Mouse (Mus musculus): ENCODE data around the gene Sft2d1.
"Not testable (repeated sequence)": the region's sequence is repeated elsewhere in the genome, so short reads cannot be mapped to it uniquely, and the experiment has no call there.

Gene Sft2d1

DNA sequence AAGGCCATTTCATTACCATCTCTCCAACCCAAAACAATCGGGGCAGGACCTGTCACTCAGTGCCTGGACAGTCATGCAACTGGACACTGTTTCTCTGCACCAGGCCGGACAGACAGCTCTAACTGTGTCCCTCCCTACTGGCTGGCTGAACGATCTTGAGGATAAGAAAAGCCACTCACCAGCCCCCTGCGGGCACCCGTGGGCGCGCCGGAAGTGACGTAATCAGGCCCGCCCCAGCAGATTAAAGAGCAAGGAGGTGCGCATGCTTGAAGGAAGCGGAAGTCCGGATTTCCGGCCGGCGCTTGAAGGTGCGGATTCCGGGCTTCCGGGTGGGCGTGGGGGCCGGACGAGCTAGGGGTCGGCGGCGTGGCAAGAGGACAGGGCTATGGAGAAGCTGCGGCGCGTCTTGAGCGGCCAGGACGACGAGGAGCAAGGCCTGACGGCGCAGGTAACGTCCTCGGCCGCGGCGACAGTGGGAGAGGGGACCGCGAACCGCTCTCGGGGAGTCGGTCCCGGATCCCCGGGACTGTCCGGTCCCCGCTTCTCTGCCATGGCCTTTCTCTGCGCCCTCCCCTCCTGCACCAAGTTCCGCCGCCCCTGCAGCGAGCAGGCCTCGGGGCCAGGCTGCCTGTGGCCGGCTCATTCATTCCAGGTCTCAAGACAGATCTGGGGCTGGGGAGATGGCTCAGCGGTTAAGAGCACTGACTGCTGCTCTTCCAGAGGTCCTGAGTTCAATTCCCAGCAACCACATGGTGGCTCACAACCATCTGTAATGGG is at the start of gene Sft2d1:
Gene Sft2d1 (plus strand): TSS at position 265 of the 777 bp plus-strand sequence.
- peak; percentile 86 to 93 for DNase-seq (ENCODE audit: low spot score in 2 of 2)

GRCm38 (mm10) chr17:8264638-8265037 is 46.3 kb upstream of the Sft2d1 start:
- not testable (repeated sequence) for DNase-seq (ENCODE audit: low spot score in 2 of 2)

DNA sequence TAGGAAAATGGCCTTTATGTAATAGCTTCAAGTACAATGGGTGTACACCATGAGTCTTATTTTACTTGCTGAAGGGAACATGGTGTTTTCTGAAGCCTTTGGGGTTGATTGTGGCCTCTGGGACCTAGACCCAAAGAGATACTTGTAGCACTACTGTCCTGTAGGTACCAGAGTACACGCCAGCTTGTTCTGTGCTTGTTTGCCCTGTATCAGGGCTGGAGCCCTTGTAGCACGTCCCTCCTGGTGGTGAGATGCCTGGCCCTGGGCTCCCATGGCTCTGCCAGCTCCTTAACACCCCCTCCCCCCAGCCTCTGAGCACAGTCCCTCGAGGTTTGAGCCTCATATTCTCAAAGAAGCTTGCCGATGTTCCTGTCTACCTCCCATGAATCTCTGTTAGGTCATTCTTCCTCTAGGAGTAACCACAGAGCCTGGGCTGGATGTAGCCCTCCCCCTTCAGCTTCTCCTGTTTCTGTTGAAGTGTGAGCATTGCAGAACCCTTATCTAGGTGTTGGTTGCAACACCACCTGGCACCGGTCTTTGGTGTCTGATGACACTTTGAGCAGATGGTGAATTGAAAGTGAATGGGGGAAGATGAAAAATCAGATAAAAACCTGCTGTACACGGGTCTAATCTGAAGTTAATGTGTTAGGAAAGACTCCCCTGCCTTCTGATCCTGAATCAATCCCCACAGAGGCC is 38.7 kb upstream of the Sft2d1 start:
- DNase-seq (ENCODE audit: low spot score in 2 of 2), result no peak

DNA sequence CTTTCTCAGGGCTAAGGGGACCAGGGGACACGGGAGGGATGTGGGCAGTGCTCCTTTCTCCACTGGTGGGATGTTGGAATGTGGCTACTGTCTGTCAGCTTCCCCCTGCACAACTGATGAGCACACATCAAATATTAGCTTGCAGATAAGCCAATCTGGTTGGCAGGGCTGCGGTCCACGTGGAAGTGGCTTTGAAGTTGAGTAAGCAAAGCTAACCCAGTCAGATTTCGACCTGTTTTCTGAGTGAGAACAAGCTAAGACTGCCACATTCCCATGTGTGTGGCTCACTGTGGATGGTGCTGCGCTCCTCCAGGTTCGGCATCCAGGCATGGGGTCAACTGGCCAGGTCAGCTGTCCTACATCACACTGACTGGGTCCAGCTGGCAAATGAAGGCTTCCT is 38.0 kb upstream of the Sft2d1 start:
- DNase-seq (ENCODE audit: low spot score in 2 of 2), result no peak

- DNase-seq (ENCODE audit: low spot score in 2 of 2), result no peak
Measured at GRCm38 (mm10) chr17:8276071-8276470, 34.8 kb upstream of the Sft2d1 start.

GRCm38 (mm10) chr17:8276680-8277079 is 34.2 kb upstream of the Sft2d1 start:
- DNase-seq (ENCODE audit: low spot score in 2 of 2), result no peak

- no peak for DNase-seq (ENCODE audit: low spot score in 2 of 2)
Measured at GRCm38 (mm10) chr17:8277266-8277665, 33.6 kb upstream of the Sft2d1 start.

DNA sequence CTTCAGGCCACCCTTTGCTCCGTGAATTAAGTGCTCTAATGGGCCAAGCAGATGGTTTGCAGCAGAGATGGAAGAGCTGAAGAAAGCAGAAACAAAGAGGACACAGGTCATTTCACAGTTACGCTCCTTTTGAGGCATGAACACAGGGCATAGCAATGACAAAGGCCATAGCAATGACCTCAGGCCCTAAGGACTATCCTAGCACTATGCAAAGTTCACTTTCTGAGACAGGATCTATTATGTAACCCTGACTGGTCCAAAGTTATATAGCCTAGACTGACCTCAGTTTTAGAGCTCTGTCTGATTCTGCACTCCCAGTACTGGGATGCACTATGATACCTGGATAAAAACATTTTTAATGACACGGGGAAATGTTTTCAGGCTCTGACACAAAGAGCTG is 32.5 kb upstream of the Sft2d1 start:
- no peak for DNase-seq (ENCODE audit: low spot score in 2 of 2)

- peak; percentile 12 to 39 for DNase-seq (ENCODE audit: low spot score in 2 of 2)
Measured at GRCm38 (mm10) chr17:8282821-8283525, 27.9 kb upstream of the Sft2d1 start, which contains the start of gene Mpc1. Gene Mpc1 (plus strand): TSS chr17:8282904.

DNA sequence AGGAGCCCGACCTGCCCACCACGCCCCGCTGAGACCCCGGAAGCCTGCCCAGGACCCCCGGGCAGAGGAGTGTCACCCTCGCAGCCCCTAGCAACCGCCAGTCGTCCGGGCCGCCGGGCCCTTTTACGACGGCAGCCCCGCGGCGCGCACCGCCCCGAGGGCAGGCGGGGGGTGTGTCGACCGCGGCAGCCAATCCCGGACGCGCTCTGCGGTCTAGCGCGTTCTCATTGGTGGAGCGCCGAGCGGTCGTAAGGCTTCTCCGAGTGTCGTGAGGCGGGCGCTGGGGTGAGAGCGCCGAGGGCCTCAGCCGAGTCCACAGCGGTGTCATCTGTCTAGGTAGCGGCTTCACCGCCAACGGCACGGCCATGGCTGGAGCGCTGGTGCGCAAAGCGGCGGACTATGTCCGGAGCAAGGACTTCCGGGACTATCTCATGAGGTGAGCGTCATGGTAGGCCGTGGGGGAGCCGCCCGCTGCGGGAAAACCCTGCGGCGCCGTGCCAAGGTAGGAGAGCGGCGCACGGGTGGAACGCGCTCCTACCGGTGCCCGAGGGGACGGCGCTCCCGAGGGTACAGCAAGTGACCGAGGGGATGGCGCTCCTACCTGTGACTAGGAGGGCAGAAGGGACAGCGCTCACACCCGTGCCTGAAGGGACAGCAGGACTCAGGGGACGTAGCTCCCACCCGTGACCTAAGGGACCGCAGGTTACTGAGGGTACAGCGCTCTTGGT is 27.2 kb upstream of the Sft2d1 start:
- peak; percentile 90 to 92 for DNase-seq (ENCODE audit: low spot score in 2 of 2)

DNA sequence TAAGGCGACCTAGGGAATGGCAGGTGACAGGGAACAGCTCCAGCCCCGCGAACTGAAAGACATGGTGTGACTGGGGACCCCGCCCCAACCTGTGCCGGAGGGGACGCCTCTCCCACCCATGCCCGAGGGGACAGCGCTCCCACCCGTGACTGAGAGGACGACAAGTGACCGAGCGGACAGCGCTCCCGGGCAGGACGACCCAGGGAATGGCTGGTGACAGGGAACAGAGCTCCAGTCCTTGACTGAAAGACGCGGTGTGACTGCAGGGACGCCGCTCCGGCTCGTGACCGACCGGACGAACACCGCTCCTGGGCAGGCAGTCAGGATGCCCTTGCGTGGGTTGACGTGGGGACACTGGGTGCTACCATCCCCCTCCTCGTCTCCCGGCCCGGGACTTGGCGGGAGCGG is 26.6 kb upstream of the Sft2d1 start:
- peak in 1 of 2 experiments; percentile 29 for DNase-seq (ENCODE audit: low spot score in 2 of 2)

DNA sequence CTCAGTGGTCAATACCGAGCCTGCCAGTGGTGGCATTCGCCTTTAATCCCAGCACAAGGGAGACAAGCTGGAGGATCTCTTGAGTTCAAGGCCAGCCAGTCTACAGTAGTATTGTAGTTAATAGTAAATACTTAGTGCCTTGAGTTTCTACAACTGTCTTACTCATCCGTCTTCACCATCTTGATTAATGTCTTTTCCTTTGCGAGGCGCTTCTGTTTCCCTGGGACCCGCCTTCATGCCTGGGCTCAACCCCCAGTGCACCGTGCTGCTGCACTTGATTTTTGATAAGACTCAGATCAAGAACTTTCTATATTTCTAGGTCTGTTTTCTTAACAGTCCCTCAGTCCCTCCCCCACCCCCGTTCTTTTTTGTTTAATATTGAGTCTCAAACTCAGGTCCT is 25.8 kb upstream of the Sft2d1 start:
- no peak for DNase-seq (ENCODE audit: low spot score in 2 of 2)

DNA sequence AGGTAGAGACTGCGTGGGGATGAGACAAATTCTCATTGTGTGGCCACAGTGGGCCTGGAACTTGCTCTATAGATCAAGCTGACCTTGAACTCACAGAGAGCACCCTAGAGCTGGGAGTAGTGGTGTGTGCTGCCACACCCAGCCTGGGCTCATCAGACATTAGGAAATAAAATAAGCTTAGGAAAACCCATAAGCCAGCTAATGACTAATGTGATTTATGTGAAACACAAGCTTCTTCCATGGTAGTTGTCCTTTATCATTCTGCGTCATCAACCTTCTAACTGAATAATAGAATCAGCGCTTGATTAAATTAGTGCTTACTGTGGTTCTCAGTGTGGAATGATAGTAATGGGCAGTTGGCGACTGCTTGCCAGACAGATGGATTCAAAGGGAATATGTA is 23.9 kb upstream of the Sft2d1 start:
- DNase-seq (ENCODE audit: low spot score in 2 of 2), result no peak

DNA sequence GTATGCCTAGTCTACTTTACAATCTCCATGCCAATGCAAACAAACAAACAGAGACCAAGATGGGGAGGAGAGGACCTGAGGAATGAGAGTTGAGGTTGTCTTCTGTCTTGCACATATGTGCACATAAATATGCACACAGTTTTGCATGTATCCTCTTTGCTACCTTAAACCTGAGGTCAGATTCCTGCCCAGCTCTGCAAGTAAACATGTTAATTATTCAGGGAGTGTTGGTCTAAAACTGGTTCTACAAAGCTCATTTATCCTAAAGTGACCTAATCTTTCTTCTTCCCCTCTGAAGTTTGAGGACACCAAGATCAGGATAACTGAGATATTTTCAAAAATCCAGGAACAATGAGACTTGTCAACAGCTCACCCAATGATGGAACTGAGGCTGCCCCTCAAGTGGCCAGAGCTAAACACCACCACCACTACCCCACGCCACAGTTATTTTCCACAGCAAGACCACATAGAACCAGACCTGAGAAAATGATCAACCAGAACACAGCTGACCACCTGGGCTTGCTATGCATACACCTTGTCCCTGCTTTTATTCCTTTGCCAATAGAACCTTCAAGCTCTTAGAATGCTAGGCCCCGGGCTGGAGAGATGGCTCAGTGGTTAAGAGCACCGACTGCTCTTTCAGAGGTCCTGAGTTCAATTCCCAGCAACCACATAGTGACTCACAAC is 20.8 kb upstream of the Sft2d1 start:
- DNase-seq (ENCODE audit: low spot score in 2 of 2), result no peak

DNA sequence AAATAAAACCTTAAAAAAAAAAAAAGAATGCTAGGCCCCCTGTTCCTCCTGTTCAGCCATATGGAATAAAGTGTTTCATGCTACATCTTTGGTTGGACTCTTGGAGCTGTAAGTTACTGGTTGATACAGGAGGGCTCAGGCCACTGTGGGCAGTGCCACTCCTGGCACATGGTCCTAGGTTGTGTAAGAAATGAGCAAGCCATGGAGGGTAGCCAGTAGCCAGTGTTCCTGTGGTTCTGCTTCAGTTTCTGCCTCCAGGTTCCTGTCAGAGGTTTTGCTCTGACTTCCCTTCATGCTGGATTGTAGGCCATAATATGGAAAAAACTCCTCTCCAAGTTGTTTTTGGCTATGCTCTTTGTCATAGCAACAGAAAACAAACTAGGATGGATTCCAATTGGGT is 20.2 kb upstream of the Sft2d1 start:
- no peak for DNase-seq (ENCODE audit: low spot score in 2 of 2)

DNA sequence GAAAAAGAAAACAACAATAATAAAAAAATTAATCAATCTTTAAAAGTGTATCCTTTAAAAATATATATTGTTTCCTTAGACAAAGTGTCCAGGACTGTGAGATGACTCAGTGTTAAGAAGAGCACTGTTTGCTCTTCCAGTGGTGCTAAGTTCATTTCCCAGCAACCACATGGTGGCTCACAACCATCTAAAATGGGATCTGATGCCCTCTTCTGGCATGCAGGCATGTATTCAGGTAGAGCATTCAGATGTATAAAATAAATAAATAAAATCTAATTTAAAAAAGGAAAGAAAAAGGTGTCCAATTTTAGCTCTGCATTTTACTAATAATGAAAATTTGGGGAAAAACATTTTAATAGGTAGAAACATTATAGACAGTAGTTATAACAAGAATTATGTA is 15.1 kb upstream of the Sft2d1 start:
- no peak for DNase-seq (ENCODE audit: low spot score in 2 of 2)

- no peak for DNase-seq (ENCODE audit: low spot score in 2 of 2)
Measured at GRCm38 (mm10) chr17:8296313-8296844, 14.5 kb upstream of the Sft2d1 start.

DNA sequence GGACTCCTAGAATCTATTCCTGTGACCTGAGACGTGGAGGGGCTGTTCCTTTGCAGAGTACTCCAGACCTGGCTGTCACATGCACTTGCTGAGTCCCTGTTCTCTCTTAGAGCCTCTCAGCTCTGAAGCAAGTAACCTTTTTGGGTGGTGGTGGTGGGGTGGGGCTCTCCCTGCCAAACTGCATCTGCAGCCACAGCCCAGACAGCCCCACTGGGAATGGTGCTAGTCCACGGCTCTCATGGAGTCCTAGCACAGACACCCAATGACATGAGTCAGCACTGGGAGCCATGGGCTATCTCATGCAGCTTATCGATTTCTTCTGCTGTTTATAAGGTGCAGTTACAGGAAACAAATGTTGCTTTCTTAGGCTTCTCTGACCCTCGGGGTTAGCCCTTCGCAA is 13.2 kb upstream of the Sft2d1 start:
- DNase-seq (ENCODE audit: low spot score in 2 of 2), result no peak

DNA sequence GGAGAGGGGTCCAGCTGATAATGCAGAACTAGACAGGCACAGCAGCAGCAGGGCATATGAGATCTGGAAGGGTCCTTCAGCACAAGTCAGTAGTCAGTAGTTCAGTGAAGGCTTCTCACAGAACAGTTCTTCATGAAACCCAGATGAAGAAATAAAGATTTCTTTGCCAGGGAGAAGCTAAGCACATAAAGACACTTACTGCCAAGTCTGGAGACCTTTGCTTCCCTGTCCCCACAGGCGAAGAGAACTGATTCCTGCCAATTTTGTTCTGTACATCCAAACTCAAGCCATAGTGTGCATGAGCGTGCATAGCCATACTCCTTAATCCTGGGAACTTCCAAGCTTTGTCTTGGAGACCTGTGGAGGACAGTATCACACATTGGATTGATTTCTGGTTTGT is 12.6 kb upstream of the Sft2d1 start:
- no peak for DNase-seq (ENCODE audit: low spot score in 2 of 2)

DNA sequence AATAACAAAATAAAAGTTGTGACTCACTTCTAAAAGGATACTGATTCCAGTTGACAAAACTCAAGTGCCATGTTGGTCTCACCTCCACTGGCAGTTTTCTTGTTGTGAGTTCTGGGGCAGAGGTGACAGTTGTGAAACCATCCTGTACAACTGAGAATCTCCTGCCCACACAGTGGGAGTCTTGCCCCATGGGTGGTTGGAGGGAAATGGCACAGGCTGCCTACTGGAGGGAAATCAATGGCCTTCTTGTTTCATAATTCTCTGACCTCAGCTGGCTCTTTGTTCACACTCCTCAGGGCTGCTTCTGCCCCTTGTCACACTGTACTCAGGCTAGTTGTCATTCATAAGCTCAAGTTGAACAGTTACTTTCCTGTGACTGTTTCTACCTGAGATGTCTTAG is 11.4 kb upstream of the Sft2d1 start:
- DNase-seq (ENCODE audit: low spot score in 2 of 2), result no peak

DNA sequence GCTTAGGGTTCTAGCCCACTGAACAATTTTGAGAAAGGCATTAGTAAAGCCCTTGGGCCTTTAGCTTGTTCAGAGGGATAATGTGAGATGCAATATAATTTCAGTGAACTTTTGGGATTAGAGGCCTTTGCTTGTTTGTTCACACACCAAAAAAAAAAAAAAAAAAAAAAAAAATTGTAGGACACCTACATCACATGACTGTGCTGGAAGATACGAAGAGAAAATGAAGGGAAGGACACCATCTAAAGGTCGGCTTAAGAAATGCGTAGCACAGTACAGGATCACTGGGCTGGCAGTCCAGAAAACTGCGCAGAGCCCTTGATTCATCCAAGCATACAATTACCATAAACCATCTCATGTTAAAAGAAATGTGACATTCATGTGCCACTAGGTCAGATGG is 9.4 kb upstream of the Sft2d1 start:
- DNase-seq (ENCODE audit: low spot score in 2 of 2), result no peak

Data from spleen, postnatal 14 days (tissue).